Mouse (Mus musculus): ENCODE results near the gene Zfp467. TPM values are rescaled to one million over a fixed set of nuclear protein-coding genes. Genes with fewer than 3 reads are reported as not detected.

Gene Zfp467
- 1.7 TPM for polyA plus RNA-seq (2012; fragmentation: generic; extraction: Trizol)

DNA sequence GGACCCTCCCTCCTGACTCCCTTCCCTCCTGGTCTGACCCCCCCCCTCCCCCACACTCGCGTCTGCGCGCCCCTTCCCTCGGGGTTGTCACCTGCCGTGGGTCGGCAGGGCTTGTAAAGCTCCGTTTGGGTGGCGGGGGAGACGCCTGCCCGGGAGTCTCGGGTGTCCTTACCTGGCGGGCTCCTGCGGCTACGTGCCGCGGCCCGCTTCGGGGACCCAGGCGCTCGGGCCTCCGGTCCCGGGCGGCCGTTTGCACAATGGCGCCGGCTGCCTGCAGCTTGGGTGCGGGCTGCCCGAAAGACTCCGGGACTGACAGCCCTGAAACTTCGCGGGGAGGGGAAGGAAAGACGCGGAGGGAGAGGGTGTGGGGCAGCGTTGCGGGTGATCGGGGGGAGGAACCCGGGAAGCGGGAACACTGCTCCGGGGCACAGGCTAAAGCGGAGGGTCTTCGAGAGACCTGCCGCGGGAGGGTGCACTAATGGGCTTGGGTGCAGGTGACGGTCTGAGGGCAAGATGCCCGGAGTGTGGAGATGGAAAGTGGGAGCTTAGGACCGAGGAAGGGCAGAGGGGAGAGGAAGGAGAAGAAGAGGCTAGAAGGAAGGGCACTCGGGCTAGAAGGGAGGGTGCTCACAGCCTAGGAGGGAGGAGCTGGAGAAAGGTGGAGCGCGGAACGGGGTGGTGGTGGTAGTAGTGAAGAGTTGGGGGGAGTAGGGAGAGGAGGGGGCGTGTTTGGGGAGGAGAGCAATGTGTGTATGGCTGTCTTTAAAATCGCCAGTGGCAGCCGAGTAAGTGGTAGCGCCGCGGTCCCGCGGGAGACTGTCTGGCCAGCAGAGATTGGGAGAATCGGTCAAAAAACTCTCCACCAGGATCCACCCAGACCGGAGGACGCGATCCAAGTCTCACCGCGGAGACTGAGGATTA is at the start of gene Zfp467:
Gene Zfp467, minus strand, starts transcription at position 645 of the 921 bp plus-strand sequence.
- Histone ChIP-seq H3K79me2 (ENCODE audit: control insufficient read depth, insufficient read depth) (no peaks in the 10 kb centered on the region), H3K4me3 (peak within 1 kb of the TSS; percentile 41), H3K36me3 (ENCODE audit: control insufficient read depth, insufficient read depth) (no peaks in the 10 kb centered on the region), H3ac (ENCODE audit: control insufficient read depth, insufficient read length) (peak within 1 kb of the TSS; percentile 41), H3K4me2 (ENCODE audit: low read depth) (peak within 1 kb of the TSS; percentile 80), H3K27me3 (ENCODE audit: control insufficient read depth, insufficient read depth, insufficient read length) (peaks cover 7% of the 10 kb centered on the region)
- TF ChIP-seq POLR2AphosphoS2 (IDR thresholded peaks at IDR 0.05; ENCODE audit: insufficient read length, low read depth) (no peak), TCF12 (IDR thresholded peaks at IDR 0.05; ENCODE audit: insufficient read depth, poor library complexity, severe bottlenecking) (no peak), MYOD1 (IDR thresholded peaks at IDR 0.05; ENCODE audit: control insufficient read depth in 1 of 3, insufficient read length in 2 of 3, low read depth in 2 of 3) (no peak), USF1 (IDR thresholded peaks at IDR 0.05; ENCODE audit: low read depth) (no peak), MAX (IDR thresholded peaks at IDR 0.05; ENCODE audit: low read depth) (no peak), SRF (IDR thresholded peaks at IDR 0.05; ENCODE audit: control insufficient read depth, insufficient read length, low read depth) (no peak), MYOG (IDR thresholded peaks at IDR 0.05; ENCODE audit: control insufficient read depth in 1 of 3, insufficient read depth in 1 of 3, insufficient read length in 2 of 3, low read depth in 2 of 3) (no peak), CEBPB (IDR thresholded peaks at IDR 0.05; ENCODE audit: insufficient read depth, poor library complexity, severe bottlenecking) (no peak), POLR2A (IDR thresholded peaks at IDR 0.05; ENCODE audit: insufficient read length, low read depth) (no peak), E2F4 (IDR thresholded peaks at IDR 0.05; ENCODE audit: insufficient read depth) (no peak), TCF3 (IDR thresholded peaks at IDR 0.05; ENCODE audit: insufficient read length, low read depth) (no peak), REST (IDR thresholded peaks at IDR 0.05; ENCODE audit: insufficient read depth, insufficient read length) (no peak)

DNA sequence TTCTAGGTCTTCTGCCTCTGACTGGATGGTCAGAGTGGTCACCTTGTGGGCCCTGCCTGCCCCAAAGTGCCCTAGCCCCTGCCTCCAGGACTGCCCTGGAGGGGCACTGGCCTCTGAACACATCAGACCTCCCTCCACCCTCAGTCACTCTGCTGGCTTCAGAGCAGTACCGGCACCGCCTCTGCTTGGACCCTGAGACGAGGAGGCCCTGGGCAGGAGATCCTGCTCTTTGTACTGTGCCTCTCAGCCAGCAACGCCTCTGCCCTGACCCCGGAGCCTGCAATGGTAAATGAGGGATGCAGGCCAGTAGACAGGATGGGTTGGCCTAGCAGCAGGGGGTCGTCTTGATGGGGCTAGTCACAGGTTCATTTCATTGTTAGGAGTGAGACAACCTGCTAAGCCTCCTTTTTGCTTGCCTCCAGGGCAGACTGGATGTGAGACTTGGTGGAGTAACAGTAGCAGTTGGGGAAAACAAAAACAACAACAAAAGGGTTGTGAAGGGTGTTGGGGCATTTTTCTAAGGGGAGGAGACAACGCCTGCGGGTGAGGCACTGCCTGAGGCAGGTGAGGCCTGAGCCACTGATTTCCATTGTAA is 47.6 kb upstream of the Zfp467 start:
- Histone ChIP-seq H3K4me3 (no peak overlapping the region), H3ac (ENCODE audit: control insufficient read depth, insufficient read length) (no peak overlapping the region), H3K27me3 (ENCODE audit: control insufficient read depth, insufficient read depth, insufficient read length) (no peaks in the 10 kb centered on the region), H3K4me2 (ENCODE audit: low read depth) (no peak overlapping the region), H3K79me2 (ENCODE audit: control insufficient read depth, insufficient read depth) (no peaks in the 10 kb centered on the region), H3K36me3 (ENCODE audit: control insufficient read depth, insufficient read depth) (no peaks in the 10 kb centered on the region)
- TF ChIP-seq CEBPB (IDR thresholded peaks at IDR 0.05; ENCODE audit: insufficient read depth, poor library complexity, severe bottlenecking), result no peak
- TF ChIP-seq TCF3 (IDR thresholded peaks at IDR 0.05; ENCODE audit: insufficient read length, low read depth), result no peak
- no peak for TF ChIP-seq REST (IDR thresholded peaks at IDR 0.05; ENCODE audit: insufficient read depth, insufficient read length)
- TF ChIP-seq MAX (IDR thresholded peaks at IDR 0.05; ENCODE audit: low read depth), result no peak
- no peak for TF ChIP-seq E2F4 (IDR thresholded peaks at IDR 0.05; ENCODE audit: insufficient read depth)
- TF ChIP-seq SRF (IDR thresholded peaks at IDR 0.05; ENCODE audit: control insufficient read depth, insufficient read length, low read depth), result no peak
- TF ChIP-seq TCF12 (IDR thresholded peaks at IDR 0.05; ENCODE audit: insufficient read depth, poor library complexity, severe bottlenecking), result no peak
- no peak for TF ChIP-seq MYOD1 (IDR thresholded peaks at IDR 0.05; ENCODE audit: control insufficient read depth in 1 of 3, insufficient read length in 2 of 3, low read depth in 2 of 3)
- TF ChIP-seq POLR2AphosphoS2 (IDR thresholded peaks at IDR 0.05; ENCODE audit: insufficient read length, low read depth), result no peak
- no peak for TF ChIP-seq USF1 (IDR thresholded peaks at IDR 0.05; ENCODE audit: low read depth)
- no peak for TF ChIP-seq POLR2A (IDR thresholded peaks at IDR 0.05; ENCODE audit: insufficient read length, low read depth)
- TF ChIP-seq MYOG (IDR thresholded peaks at IDR 0.05; ENCODE audit: control insufficient read depth in 1 of 3, insufficient read depth in 1 of 3, insufficient read length in 2 of 3, low read depth in 2 of 3), result no peak

DNA sequence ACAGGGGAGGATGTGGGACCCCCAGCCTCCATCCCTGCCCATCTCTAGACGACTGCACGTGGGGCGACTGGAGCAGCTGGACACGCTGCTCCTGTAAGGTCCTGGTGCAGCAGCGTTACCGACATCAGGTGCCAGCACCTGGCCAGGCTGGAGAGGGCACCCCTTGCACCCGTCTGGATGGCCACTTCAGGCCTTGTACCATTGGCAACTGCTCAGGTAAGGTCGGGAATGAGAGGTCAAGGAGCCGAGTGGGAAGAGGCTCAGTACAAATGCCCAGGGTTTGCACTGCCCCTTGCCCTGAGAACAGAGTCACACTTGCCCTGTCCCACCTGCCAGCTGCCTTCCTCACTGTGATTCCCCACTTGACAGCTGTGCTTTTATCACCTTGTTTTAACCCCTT is 45.7 kb upstream of the Zfp467 start:
- H3K79me2 ChIP-seq (ENCODE audit: control insufficient read depth, insufficient read depth), result no peaks in the 10 kb centered on the region
- no peaks in the 10 kb centered on the region for H3K27me3 ChIP-seq (ENCODE audit: control insufficient read depth, insufficient read depth, insufficient read length)
- H3K36me3 ChIP-seq (ENCODE audit: control insufficient read depth, insufficient read depth), result no peaks in the 10 kb centered on the region
- H3K4me3 ChIP-seq, result no peak overlapping the region
- no peak overlapping the region for H3K4me2 ChIP-seq (ENCODE audit: low read depth)
- TF ChIP-seq POLR2A (IDR thresholded peaks at IDR 0.05; ENCODE audit: insufficient read length, low read depth) (no peak), REST (IDR thresholded peaks at IDR 0.05; ENCODE audit: insufficient read depth, insufficient read length) (no peak), MYOG (IDR thresholded peaks at IDR 0.05; ENCODE audit: control insufficient read depth in 1 of 3, insufficient read depth in 1 of 3, insufficient read length in 2 of 3, low read depth in 2 of 3) (no peak), USF1 (IDR thresholded peaks at IDR 0.05; ENCODE audit: low read depth) (no peak), MYOD1 (IDR thresholded peaks at IDR 0.05; ENCODE audit: control insufficient read depth in 1 of 3, insufficient read length in 2 of 3, low read depth in 2 of 3) (no peak), SRF (IDR thresholded peaks at IDR 0.05; ENCODE audit: control insufficient read depth, insufficient read length, low read depth) (no peak), TCF3 (IDR thresholded peaks at IDR 0.05; ENCODE audit: insufficient read length, low read depth) (no peak), POLR2AphosphoS2 (IDR thresholded peaks at IDR 0.05; ENCODE audit: insufficient read length, low read depth) (no peak), CEBPB (IDR thresholded peaks at IDR 0.05; ENCODE audit: insufficient read depth, poor library complexity, severe bottlenecking) (no peak), MAX (IDR thresholded peaks at IDR 0.05; ENCODE audit: low read depth) (no peak), E2F4 (IDR thresholded peaks at IDR 0.05; ENCODE audit: insufficient read depth) (no peak), TCF12 (IDR thresholded peaks at IDR 0.05; ENCODE audit: insufficient read depth, poor library complexity, severe bottlenecking) (no peak)
- no peak overlapping the region for H3ac ChIP-seq (ENCODE audit: control insufficient read depth, insufficient read length)

DNA sequence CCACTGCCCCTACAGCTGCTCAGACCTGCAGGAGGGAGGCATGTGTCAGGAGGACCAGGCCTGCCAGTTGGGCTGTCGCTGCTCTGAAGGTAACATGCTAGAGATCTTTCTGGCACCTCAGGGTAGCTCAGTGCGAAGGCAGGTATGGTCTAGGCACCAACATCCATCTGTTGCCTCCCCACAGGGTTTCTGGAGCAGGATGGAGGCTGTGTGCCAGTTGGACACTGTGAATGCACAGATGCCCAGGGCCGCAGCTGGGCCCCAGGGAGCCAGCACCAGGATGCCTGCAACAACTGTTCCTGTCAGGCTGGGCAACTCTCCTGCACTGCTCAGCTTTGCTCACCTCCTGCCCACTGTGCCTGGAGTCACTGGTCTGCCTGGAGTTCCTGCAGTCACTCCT is 44.1 kb upstream of the Zfp467 start:
- H3K27me3 ChIP-seq (ENCODE audit: control insufficient read depth, insufficient read depth, insufficient read length), result peaks cover 5% of the 10 kb centered on the region
- TF ChIP-seq MYOG (IDR thresholded peaks at IDR 0.05; ENCODE audit: control insufficient read depth in 1 of 3, insufficient read depth in 1 of 3, insufficient read length in 2 of 3, low read depth in 2 of 3) (peak in 2 of 3 experiments; percentile 17 to 44), CEBPB (IDR thresholded peaks at IDR 0.05; ENCODE audit: insufficient read depth, poor library complexity, severe bottlenecking) (no peak)
- H3K79me2 ChIP-seq (ENCODE audit: control insufficient read depth, insufficient read depth), result no peaks in the 10 kb centered on the region
- H3K4me2 ChIP-seq (ENCODE audit: low read depth), result no peak overlapping the region
- no peak overlapping the region for H3K4me3 ChIP-seq
- no peaks in the 10 kb centered on the region for H3K36me3 ChIP-seq (ENCODE audit: control insufficient read depth, insufficient read depth)
- no peak overlapping the region for H3ac ChIP-seq (ENCODE audit: control insufficient read depth, insufficient read length)

Data from myocyte (in vitro differentiated cells).